Mouse (Mus musculus) sigmoid colon, adult 10 weeks (tissue): ENCODE data around the gene Atp6ap1l. TPM values are rescaled to one million over a fixed set of nuclear protein-coding genes. Genes with fewer than 3 reads are reported as not detected.

Experiments
- polyA plus RNA-seq: library from polyadenylated mRNA; stranded (reverse); fragments of 350-450 nt; fragmentation: Illumina TruSeq; extraction: RNeasy Lipid Tissue Mini Kit (QIAGEN cat#74804); gene quantifications from one replicate; pipeline ENCODE4 v1.2.3, GENCODE M21; 2014; ENCODE audit warnings: low read depth, low replicate concordance

The Atp6ap1l gene
- not detected for polyA plus RNA-seq

GRCm38 (mm10) chr13:90905176-90905575, at the start of gene Atp6ap1l:
Gene Atp6ap1l, minus strand, starts transcription at chr13:90905355.

DNA sequence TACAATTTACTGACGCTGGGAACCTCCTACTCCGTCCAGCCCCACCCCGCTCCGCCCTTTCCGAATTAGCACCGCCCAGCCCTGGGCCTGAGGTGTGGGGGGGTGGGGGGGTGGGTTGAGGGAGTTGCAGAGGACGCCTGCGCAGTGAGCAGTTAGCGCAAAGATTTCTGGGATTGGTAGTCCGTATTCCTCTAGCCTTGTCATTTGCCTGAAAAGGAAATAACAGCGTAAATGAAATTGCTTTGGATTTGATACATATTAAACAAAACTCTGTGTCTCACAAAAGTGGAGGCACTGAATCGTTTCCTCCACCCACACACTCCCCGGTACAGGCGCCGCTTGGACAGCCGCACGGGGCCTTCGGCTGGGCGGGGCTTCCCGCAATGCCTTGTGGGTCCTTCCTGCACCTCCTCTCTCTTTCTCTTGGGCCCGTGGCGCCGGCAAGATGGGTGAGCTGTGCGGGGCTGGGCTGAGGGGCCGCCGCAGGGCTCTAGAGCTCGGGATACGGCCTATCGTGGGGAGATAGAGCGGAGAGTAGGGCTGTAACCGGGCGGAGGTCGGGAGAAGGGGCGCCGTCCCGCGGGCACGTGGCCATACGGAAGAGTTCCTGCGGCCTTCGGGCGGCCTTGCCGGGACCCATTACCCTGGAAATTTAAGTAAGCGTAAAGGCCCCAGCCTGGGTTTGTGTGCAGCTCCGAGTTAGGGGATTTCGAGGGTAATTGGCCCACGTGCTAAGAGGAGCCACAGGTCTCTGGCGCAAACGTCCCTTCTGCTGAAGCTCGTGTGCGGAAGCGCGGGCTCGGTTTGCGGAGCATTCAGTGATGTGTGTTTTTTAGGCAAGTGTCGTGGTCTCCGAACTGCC, 17.8 kb upstream of the Atp6ap1l start, which contains the start of gene Rps23:
TSS of gene Rps23 (plus strand) at position 208 of the 862 bp plus-strand sequence.

Other genes with a start within 250 kb of the Atp6ap1l start
- gene Rps23, start 17.6 kb upstream of the Atp6ap1l start, polyA plus RNA-seq = 1,248 TPM